Mouse (Mus musculus): Measurements from ENCODE around the gene Card9.

GRCm38 (mm10) chr2:26372396-26372795, 11.7 kb upstream of the Card9 start:
- TF ChIP-seq EP300 (IDR thresholded peaks at IDR 0.05; ENCODE audit: low read depth): no peak
- no peak for TF ChIP-seq CTCF (IDR thresholded peaks at IDR 0.05; ENCODE audit: low read depth)

All from heart, postnatal 0 days (tissue).